Mouse (Mus musculus): ENCODE measurements around the gene Anxa6.

GRCm38 (mm10) chr11:54976351-54976750, 56.9 kb downstream of the Anxa6 start:
- no peak for TF ChIP-seq POLR2A (IDR thresholded peaks at IDR 0.05; ENCODE audit: borderline replicate concordance, low read depth, low read length)
- TF ChIP-seq CTCF (IDR thresholded peaks at IDR 0.05; ENCODE audit: low read depth, low read length) = no peak

All from bone marrow macrophage, adult 2 months (primary cell).